Mouse (Mus musculus) lung, adult 18-20 months (tissue): ENCODE measurements around the gene Alb.
A peak's percentile ranks its signal among the peaks of the same experiment; 100 is the strongest.

Source experiments
- DNase-seq, 2 experiments: peaks; one replicate each; pipeline ENCODE4 v3.0.0; 2022; ENCODE audit warnings: mixed read lengths in 2 of 2

Alb gene

GRCm38 (mm10) chr5:90460619-90461018 lies at the start of gene Alb:
TSS of gene Alb (plus strand) at chr5:90460897.
- peak in 1 of 2 experiments; percentile 0 for DNase-seq

- DNase-seq, result no peak
These were observed 46.4 kb upstream of the Alb start for GRCm38 (mm10) chr5:90414142-90414924.

GRCm38 (mm10) chr5:90414925-90415295 lies 45.8 kb upstream of the Alb start:
- DNase-seq, result no peak

- no peak for DNase-seq
These were observed 36.1 kb upstream of the Alb start for GRCm38 (mm10) chr5:90424625-90425024.

DNA sequence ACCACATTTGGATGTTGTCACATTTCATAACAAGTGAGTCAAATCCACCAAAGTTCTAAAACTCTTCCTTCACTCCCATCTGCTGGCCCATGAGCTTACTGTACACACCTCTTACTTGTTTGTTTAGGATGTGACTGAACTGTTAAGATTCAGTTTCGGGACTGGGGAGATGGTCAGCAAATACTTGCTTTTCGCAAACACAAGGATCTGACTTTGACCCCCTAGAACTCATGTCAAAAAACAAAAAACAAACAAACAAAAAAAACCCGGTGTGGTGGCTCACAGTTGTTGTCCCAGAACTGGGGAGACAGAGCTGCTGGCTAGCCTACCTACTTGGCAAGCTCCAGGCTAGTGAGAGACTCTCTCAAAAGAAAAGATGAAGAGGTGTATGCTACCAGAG lies 35.5 kb upstream of the Alb start:
- DNase-seq, result no peak

DNA sequence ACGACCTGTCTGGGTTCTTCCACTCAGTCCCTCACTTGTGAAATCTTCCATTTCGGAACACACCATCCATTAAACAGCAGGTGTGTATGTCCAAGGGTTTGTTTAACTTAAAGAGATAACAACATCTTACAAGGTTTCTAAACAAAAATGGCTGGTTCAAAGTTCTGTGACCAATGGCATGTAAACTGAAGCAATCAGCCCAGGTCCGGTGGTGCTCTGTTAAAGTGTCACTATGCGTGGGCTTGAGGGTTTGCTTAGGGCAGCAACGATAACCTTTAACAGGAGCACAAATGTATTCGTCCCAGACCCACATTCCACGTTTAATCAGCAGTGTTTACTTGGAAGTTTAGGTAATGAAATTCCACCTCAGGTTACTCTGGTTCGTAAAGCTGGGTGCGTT lies 29.6 kb upstream of the Alb start:
- no peak for DNase-seq

- no peak for DNase-seq
These were observed 21.5 kb upstream of the Alb start for GRCm38 (mm10) chr5:90439157-90439556.

GRCm38 (mm10) chr5:90447577-90447976 lies 13.1 kb upstream of the Alb start:
- no peak for DNase-seq

- no peak for DNase-seq
These were observed 10.7 kb upstream of the Alb start for GRCm38 (mm10) chr5:90449961-90450360.

DNA sequence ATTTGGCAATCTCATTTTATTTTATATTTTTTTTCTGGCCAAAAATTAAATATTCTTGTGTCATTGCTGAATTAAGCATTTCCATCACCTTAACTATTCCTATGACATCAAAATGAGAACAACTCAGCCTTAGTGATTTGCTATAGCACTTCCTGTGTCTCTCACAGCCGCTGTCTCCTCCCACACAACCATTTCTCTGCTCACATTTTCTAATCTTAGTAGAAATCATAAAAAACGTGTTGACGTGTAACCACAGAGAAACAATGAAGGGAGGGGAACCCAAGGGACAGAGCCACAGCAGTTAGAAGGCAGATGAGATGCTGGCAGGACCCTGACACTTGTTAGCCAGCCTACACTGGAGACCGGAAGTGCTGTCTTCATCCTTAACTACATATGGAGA lies 8.0 kb upstream of the Alb start:
- DNase-seq, result no peak

- no peak for DNase-seq
These were observed 3.5 kb upstream of the Alb start for GRCm38 (mm10) chr5:90457241-90457640.

- DNase-seq, result no peak
These were observed 2.0 kb upstream of the Alb start for GRCm38 (mm10) chr5:90458727-90459126.

- DNase-seq, result no peak
These were observed 6.1 kb downstream of the Alb start for GRCm38 (mm10) chr5:90466806-90467205.

DNA sequence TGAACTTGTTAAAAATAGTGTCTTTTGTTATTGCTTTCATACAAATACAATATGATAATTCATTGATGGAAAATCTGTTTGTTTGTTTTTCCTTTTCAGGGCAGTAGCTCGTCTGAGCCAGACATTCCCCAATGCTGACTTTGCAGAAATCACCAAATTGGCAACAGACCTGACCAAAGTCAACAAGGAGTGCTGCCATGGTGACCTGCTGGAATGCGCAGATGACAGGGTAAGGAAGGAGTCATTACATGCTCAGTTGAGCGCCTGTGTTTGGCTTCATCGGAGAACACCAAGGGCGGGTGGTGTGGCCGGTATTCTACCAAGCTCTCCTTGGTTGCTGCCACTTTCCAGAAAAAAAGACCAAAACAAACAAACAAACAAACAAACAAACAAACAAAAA lies 6.5 kb downstream of the Alb start:
- DNase-seq, result peak; percentile 7 to 28

DNA sequence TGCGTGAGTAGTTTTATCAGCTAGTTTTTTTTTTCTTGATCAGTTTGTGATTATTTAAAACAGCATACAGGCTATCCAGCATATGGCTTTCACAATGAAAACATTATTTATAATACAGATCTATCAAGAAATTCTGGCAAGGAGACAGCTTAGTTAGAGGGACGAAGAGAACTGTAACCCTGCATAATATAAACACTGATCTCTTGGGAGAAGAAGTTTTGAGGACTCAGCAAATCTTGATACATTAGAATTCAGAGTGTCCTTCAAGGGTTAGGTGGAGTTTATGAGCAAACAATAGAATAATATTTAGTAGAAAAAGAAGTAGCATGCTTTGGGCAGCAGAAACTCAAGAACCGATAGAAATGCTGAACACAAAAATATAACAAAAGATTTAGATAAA lies 10.1 kb downstream of the Alb start:
- DNase-seq, result no peak

DNA sequence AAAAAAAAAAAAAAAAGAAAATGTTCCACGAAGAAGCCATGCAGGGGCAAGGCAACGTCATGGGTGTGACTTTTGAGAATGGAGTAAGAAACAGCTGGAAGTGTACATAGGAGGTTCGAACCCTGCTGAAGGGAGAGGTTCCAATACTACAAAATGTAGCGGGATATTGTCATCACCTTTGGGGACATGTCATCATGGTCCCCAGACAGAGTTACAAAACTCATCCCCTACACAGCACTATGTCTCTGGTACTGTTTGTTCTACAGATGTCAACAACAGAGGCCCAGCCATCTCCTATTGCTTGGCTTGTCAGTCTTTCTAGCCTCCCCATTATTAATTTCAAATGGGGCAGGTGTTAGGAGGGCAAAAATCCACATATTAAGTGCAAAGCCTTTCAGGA lies 13.2 kb downstream of the Alb start:
- no peak for DNase-seq

GRCm38 (mm10) chr5:90474369-90474768 lies 13.7 kb downstream of the Alb start:
- DNase-seq, result no peak

GRCm38 (mm10) chr5:90476741-90477140 lies 16.0 kb downstream of the Alb start:
- no peak for DNase-seq

- no peak for DNase-seq
These were observed 16.8 kb downstream of the Alb start for GRCm38 (mm10) chr5:90477308-90478140.

- no peak for DNase-seq
These were observed 18.2 kb downstream of the Alb start for GRCm38 (mm10) chr5:90478886-90479285.

GRCm38 (mm10) chr5:90485597-90485996 lies 24.9 kb downstream of the Alb start:
- DNase-seq, result no peak

DNA sequence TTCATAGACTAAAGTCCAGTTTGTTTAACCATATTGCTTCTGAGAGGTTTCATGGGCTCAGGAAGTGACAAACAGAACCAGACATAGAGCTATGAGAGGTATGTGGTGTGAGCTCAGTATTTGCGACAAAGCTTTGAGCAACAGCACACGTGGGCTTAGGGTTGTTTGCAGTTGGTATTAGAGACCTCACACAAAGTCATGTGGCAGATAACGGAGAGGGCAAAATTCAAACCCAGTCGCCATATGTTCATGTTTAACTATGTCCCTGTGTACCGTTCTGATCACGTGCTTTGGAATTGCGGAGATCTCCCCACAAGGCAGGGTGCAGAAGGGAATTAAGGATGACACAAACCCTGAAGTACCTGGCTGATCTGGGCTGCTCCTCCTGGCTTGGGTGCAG lies 27.6 kb downstream of the Alb start:
- DNase-seq, result no peak

DNA sequence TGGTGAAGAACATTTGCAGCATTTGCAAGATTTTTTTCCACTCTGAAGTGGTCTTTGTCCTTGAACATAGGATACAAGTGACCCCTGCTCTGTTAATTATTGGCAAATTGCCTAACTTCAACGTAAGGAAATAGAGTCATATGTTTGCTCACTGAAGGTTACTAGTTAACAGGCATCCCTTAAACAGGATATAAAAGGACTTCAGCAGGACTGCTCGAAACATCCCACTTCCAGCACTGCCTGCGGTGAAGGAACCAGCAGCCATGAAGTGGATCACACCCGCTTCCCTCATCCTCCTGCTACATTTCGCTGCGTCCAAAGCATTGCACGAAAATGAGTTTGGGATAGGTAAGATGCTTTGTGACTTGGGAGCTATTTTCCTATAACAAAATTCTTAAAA lies 29.8 kb downstream of the Alb start, which contains the start of gene Afp:
TSS of gene Afp (plus strand) at position 220 of the 400 bp plus-strand sequence.
- no peak for DNase-seq

- no peak for DNase-seq
These were observed 31.7 kb downstream of the Alb start for GRCm38 (mm10) chr5:90492440-90492839.
